Mouse (Mus musculus) heart, embryonic 12.5 days (tissue): ENCODE results near the gene Glce. TPM values are rescaled to one million over a fixed set of nuclear protein-coding genes. Genes with fewer than 3 reads are reported as not detected.

Experiments
- ATAC-seq: fragments of 200-750 bp; cut with Nextera tagmentation; 2 replicates; pipeline ENCODE4 v1.8.0; 2017; ENCODE audit warnings: moderate TSS enrichment, moderate library complexity; ENCODE audit not compliant: insufficient number of reproducible peaks, low FRiP score
- H3K27ac ChIP-seq: fragments of 300-500 bp; sonication (generic); 2 replicates; pipeline ENCODE4 v1.5.1; 2016; ENCODE audit warnings: mild to moderate bottlenecking, moderate library complexity; ENCODE audit not compliant: poor library complexity, severe bottlenecking
- H3K27me3 ChIP-seq: fragments of 300-500 bp; sonication (generic); replicated peaks from 2 replicates; pipeline ENCODE4 v1.6.1; 2016; ENCODE audit warnings: mild to moderate bottlenecking, moderate library complexity
- H3K36me3 ChIP-seq: fragments of 300-500 bp; sonication (generic); 2 replicates; pipeline ENCODE4 v1.6.1; 2016; ENCODE audit warnings: mild to moderate bottlenecking, moderate library complexity
- H3K4me1 ChIP-seq: fragments of 300-500 bp; sonication (generic); replicated peaks from 2 replicates; pipeline ENCODE4 v1.6.1; 2016; ENCODE audit warnings: mild to moderate bottlenecking
- H3K4me2 ChIP-seq: fragments of 300-500 bp; sonication (generic); 2 replicates; pipeline ENCODE4 v1.6.1; 2016; ENCODE audit warnings: mild to moderate bottlenecking, moderate library complexity
- H3K4me3 ChIP-seq: fragments of 300-500 bp; sonication (generic); 2 replicates; pipeline ENCODE4 v1.5.1; 2016; ENCODE audit warnings: mild to moderate bottlenecking
- H3K9ac ChIP-seq: fragments of 300-500 bp; sonication (generic); 2 replicates; pipeline ENCODE4 v1.6.1; 2016; ENCODE audit warnings: mild to moderate bottlenecking, moderate library complexity
- H3K9me3 ChIP-seq: fragments of 300-500 bp; sonication (generic); replicated peaks from 2 replicates; pipeline ENCODE4 v1.6.1; 2016; ENCODE audit warnings: mild to moderate bottlenecking, moderate library complexity
- WGBS: fragments of 180-500 bp; shearing (Covaris S2); methylation state at CpG from one replicate; pipeline ENCODE4 v1.1.7; 2016; 5-methylcytosine and 5-hydroxymethylcytosine counted together
- polyA plus RNA-seq: library from polyadenylated mRNA; unstranded; fragments of >200 nt; fragmentation: Nextera tagmentation; extraction: Ambion mirVana; gene quantifications from 2 replicates; pipeline ENCODE4 v1.2.1, GENCODE M21; 2016

Gene Glce
- polyA plus RNA-seq, 1 experiment from 2014 or later, result 14.9 TPM

- WGBS, result 72% methylated on average over 7 of the region's 7 CpGs
- Histone ChIP-seq H3K9me3 (no peaks in the 10 kb centered on the region), H3K4me3 (no peak overlapping the region), H3K9ac (no peak overlapping the region), H3K27ac (no peak overlapping the region), H3K4me2 (no peak overlapping the region), H3K4me1 (0 out of 2 replicates have a peak, but pooled peaks cover 8% of the 10 kb centered on the region), H3K27me3 (no peaks in the 10 kb centered on the region), H3K36me3 (no peaks in the 10 kb centered on the region)
- ATAC-seq, result no peak
These were observed 30.8 kb upstream of the Glce start for GRCm38 (mm10) chr9:62153263-62153662.

- Histone ChIP-seq H3K4me1 (0 out of 2 replicates have a peak, but pooled peaks cover 8% of the 10 kb centered on the region), H3K9ac (no peak overlapping the region), H3K27ac (no peak overlapping the region), H3K36me3 (no peaks in the 10 kb centered on the region), H3K27me3 (no peaks in the 10 kb centered on the region), H3K9me3 (no peaks in the 10 kb centered on the region), H3K4me3 (no peak overlapping the region), H3K4me2 (no peak overlapping the region)
- no peak for ATAC-seq
- WGBS, result 74% methylated on average over 2 of the region's 2 CpGs
These were observed 30.1 kb upstream of the Glce start for GRCm38 (mm10) chr9:62152506-62152905.

- ATAC-seq, result no peak
- H3K4me2 ChIP-seq, result no peak overlapping the region
- no peaks in the 10 kb centered on the region for H3K4me1 ChIP-seq
- H3K27ac ChIP-seq, result no peak overlapping the region
- WGBS, result 68% methylated on average over 2 of the region's 2 CpGs
- H3K4me3 ChIP-seq, result no peak overlapping the region
- no peak overlapping the region for H3K9ac ChIP-seq
- H3K27me3 ChIP-seq, result no peaks in the 10 kb centered on the region
- no peaks in the 10 kb centered on the region for H3K9me3 ChIP-seq
- no peaks in the 10 kb centered on the region for H3K36me3 ChIP-seq
These were observed 22.7 kb upstream of the Glce start for GRCm38 (mm10) chr9:62145198-62145597.

- WGBS, result 58% methylated on average over 7 of the region's 7 CpGs
These were observed 21.0 kb upstream of the Glce start for GRCm38 (mm10) chr9:62143428-62143827.

GRCm38 (mm10) chr9:62139027-62139426 is 16.6 kb upstream of the Glce start:
- H3K9ac ChIP-seq, result no peak overlapping the region
- 80% methylated on average over 7 of the region's 7 CpGs for WGBS
- no peak overlapping the region for H3K4me3 ChIP-seq
- no peaks in the 10 kb centered on the region for H3K9me3 ChIP-seq
- H3K27ac ChIP-seq, result no peak overlapping the region
- no peak for ATAC-seq
- H3K27me3 ChIP-seq, result 0 out of 2 replicates have a peak, but pooled peaks cover 17% of the 10 kb centered on the region
- H3K36me3 ChIP-seq, result no peaks in the 10 kb centered on the region
- H3K4me2 ChIP-seq, result no peak overlapping the region
- H3K4me1 ChIP-seq, result no peaks in the 10 kb centered on the region

More at GRCm38 (mm10) chr9:62143428-62143827, 21.0 kb upstream of the Glce start:
- Histone ChIP-seq H3K4me3 (no peak overlapping the region), H3K4me1 (no peaks in the 10 kb centered on the region), H3K36me3 (no peaks in the 10 kb centered on the region), H3K27ac (no peak overlapping the region), H3K9me3 (no peaks in the 10 kb centered on the region), H3K9ac (no peak overlapping the region), H3K27me3 (0 out of 2 replicates have a peak, but pooled peaks cover 4% of the 10 kb centered on the region), H3K4me2 (no peak overlapping the region)
- ATAC-seq, result no peak

- WGBS, result 61% methylated on average over 8 of the region's 8 CpGs
- Histone ChIP-seq H3K27ac (no peak overlapping the region), H3K9me3 (no peaks in the 10 kb centered on the region), H3K4me1 (no peaks in the 10 kb centered on the region), H3K27me3 (peaks cover 18% of the 10 kb centered on the region; the same call in 1 of the 2 replicates), H3K4me2 (no peak overlapping the region), H3K4me3 (no peak overlapping the region), H3K36me3 (no peaks in the 10 kb centered on the region), H3K9ac (no peak overlapping the region)
- no peak for ATAC-seq
These were observed 14.8 kb upstream of the Glce start for GRCm38 (mm10) chr9:62137259-62137658.

- H3K9me3 ChIP-seq, result no peaks in the 10 kb centered on the region
- peaks cover 10% of the 10 kb centered on the region; the same call in 1 of the 2 replicates for H3K27me3 ChIP-seq
- no peaks in the 10 kb centered on the region for H3K36me3 ChIP-seq
- H3K27ac ChIP-seq, result no peak overlapping the region
- H3K9ac ChIP-seq, result no peak overlapping the region
- no peaks in the 10 kb centered on the region for H3K4me1 ChIP-seq
- 71% methylated on average over 4 of the region's 4 CpGs for whole genome bisulfite sequencing
- no peak for ATAC-seq
- no peak overlapping the region for H3K4me3 ChIP-seq
- H3K4me2 ChIP-seq, result no peak overlapping the region
These were observed 9.7 kb upstream of the Glce start for GRCm38 (mm10) chr9:62132005-62132782.

GRCm38 (mm10) chr9:62130746-62131145 is 8.3 kb upstream of the Glce start:
- no peak for ATAC-seq
- Histone ChIP-seq H3K27me3 (peaks cover 6% of the 10 kb centered on the region; the same call in 1 of the 2 replicates), H3K27ac (no peak overlapping the region), H3K9me3 (no peaks in the 10 kb centered on the region), H3K9ac (no peak overlapping the region), H3K36me3 (no peaks in the 10 kb centered on the region), H3K4me1 (no peaks in the 10 kb centered on the region), H3K4me3 (no peak overlapping the region), H3K4me2 (no peak overlapping the region)
- 91% methylated on average over 5 of the region's 5 CpGs for WGBS

GRCm38 (mm10) chr9:62128056-62128455 is 5.6 kb upstream of the Glce start:
- H3K4me2 ChIP-seq, result no peak overlapping the region
- 80% methylated on average over 2 of the region's 2 CpGs for WGBS
- no peak overlapping the region for H3K9ac ChIP-seq
- H3K4me3 ChIP-seq, result no peak overlapping the region
- H3K36me3 ChIP-seq, result no peaks in the 10 kb centered on the region
- no peaks in the 10 kb centered on the region for H3K9me3 ChIP-seq
- peaks cover 9% of the 10 kb centered on the region for H3K27me3 ChIP-seq
- H3K4me1 ChIP-seq, result peaks cover 4% of the 10 kb centered on the region
- ATAC-seq, result no peak
- no peak overlapping the region for H3K27ac ChIP-seq

GRCm38 (mm10) chr9:62125986-62126575 is 3.6 kb upstream of the Glce start:
- Histone ChIP-seq H3K27me3 (peaks cover 4% of the 10 kb centered on the region; the same call in 1 of the 2 replicates), H3K27ac (no peak overlapping the region), H3K36me3 (no peaks in the 10 kb centered on the region), H3K4me1 (peaks cover 6% of the 10 kb centered on the region), H3K9me3 (no peaks in the 10 kb centered on the region), H3K4me2 (no peak overlapping the region), H3K9ac (no peak overlapping the region), H3K4me3 (no peak overlapping the region)
- ATAC-seq, result no peak
- WGBS, result 66% methylated on average over 5 of the region's 5 CpGs

- Histone ChIP-seq H3K4me2 (no peak overlapping the region), H3K4me1 (peaks cover 7% of the 10 kb centered on the region), H3K9me3 (no peaks in the 10 kb centered on the region), H3K27me3 (peaks cover 4% of the 10 kb centered on the region; the same call in 1 of the 2 replicates), H3K4me3 (no peak overlapping the region), H3K36me3 (no peaks in the 10 kb centered on the region), H3K9ac (no peak overlapping the region), H3K27ac (no peak overlapping the region)
- WGBS, result 79% methylated on average over 1 of the region's 1 CpGs
- ATAC-seq, result no peak
These were observed 1.8 kb upstream of the Glce start for GRCm38 (mm10) chr9:62124266-62124665.
